Mouse (Mus musculus): ENCODE results near the gene Nmur2.

DNA sequence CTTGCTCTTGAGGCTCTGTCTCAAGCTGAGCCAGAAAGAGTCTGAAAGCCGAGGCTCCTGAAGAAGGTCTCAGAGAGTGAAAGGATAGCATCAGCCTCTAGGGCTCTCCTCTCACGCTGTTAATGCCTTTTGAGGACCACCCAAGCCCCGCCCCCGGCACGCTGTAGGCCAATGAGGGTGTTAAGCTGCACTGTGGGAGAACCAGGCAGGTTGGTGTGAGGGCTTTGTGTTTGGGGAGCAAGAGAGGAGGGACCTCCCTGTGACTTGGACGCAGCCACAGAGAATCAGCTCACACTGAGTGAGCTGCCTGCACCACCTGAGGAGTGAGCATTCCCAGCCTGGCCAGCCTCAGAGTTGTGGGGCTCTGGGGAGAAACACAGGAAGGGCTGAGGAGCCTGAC is at the start of gene Nmur2:
- TF ChIP-seq CHD2 (IDR thresholded peaks at IDR 0.05; ENCODE audit: low read depth, low read length) = no peak
- TF ChIP-seq ZC3H11A (IDR thresholded peaks at IDR 0.05; ENCODE audit: borderline replicate concordance, low read depth, low read length) = no peak
